Mouse (Mus musculus) yolk sac, embryonic 10.5 days (tissue): ENCODE data around the gene Ccdc124.

Experiments used
- DNase-seq: peaks from one replicate; pipeline ENCODE4 v3.0.0-alpha.2; 2017; ENCODE audit warnings: low spot score

The Ccdc124 gene

GRCm38 (mm10) chr8:70869601-70870041 is 4.1 kb downstream of the Ccdc124 start:
- peak; percentile 60 for DNase-seq

DNA sequence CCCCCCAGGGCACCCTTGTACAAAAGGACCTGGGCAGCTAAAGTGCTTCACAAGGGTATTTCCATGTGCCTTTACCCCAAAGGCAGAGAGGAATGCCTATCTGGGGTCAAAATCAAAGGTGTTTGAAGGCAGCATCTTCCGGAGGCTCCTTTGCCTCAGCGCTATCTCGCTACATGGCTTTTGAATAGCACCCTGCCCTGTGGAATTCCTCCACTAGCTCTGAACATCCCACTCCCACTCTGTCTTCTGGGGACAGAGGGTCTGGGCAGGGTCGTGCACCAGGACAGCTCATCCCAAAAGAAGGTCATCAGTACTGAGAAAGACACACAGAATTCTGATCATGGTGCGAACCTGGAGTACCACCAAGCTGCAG is 4.5 kb downstream of the Ccdc124 start:
- DNase-seq: no peak

- DNase-seq: peak; percentile 72
These were observed 5.1 kb downstream of the Ccdc124 start for GRCm38 (mm10) chr8:70868559-70869198.

GRCm38 (mm10) chr8:70866566-70866965 is 7.2 kb downstream of the Ccdc124 start:
- no peak for DNase-seq

DNA sequence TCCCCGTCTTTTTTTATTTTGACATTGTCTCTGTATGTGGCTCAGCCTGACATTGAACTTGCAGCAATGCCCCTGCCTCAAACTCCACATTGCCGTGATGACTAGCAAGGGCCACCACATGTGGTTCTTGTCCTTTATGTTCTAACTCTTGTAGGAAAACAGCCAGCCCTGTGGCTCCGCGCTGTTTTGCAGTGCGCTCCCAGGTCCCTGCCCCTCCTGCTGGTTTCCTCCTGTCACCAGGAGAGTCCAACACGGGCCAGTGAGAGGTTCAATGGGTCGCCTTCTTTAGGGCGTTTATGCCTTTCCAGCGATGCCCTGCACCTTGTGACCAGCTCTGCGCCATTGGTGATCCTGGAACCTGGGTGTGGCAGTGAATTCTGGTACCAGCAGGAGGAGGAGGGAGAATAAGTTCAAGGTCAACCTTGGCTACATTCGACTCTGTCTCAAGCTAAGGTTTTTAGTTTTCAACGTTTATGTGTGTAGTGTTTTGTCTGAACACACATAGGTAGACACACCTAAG is 7.7 kb downstream of the Ccdc124 start:
- no peak for DNase-seq

DNA sequence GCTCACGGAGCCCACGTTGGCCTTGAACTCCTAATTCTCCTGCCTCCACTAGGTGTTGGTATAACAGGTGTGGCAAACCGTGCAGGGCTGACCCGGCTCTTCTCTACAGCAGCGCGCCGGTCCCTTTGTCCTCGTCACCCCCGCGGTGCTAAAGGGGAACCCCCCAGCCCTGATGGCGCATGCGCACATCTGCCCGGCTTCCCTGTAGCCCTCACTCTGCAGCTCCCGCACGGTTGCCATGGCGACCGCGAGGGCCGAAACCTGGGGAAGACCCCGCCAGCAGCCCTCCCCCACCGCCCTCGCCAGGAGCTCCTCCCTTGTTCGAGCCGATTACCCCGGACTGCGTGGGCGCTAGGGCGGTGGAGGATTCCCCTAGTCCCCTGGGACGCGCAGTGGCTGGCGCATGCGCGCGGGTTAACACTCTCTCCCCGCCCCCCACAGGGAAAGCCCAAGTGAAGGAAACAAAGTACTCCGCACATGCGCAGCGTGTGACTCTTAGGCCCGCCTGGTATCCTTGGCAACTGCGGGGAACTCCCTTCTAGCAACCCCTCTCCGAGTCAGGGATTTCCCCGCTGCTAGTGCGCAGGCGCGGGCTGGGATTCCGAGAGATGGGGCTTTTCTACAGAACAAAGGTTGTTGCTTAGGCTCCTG is 8.3 kb downstream of the Ccdc124 start:
- peak; percentile 99 for DNase-seq

DNA sequence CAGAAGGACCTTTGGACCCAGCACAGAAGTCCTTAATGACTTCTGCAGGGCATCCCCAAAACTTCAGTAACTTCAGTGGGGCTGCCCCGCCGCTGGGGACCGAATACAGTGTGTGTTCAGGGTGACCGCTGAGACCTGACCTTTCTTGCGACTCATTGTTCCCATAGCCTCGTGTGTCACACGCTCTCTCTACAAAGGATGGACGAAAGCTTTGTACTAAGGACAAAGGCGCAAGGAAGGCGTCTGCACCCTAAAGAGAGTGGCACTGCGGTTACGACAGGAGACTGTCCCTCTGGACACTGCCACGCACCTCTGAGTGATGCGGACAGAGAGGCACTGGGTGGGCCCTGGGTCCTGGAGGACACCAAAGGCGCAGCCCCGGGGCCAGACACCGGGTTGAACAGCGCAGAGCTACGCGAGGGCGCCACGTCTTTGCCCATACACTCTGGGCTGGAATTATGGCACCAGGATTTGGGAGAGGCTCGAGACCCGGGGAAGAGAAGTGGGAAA is 9.0 kb downstream of the Ccdc124 start:
- DNase-seq: no peak

DNA sequence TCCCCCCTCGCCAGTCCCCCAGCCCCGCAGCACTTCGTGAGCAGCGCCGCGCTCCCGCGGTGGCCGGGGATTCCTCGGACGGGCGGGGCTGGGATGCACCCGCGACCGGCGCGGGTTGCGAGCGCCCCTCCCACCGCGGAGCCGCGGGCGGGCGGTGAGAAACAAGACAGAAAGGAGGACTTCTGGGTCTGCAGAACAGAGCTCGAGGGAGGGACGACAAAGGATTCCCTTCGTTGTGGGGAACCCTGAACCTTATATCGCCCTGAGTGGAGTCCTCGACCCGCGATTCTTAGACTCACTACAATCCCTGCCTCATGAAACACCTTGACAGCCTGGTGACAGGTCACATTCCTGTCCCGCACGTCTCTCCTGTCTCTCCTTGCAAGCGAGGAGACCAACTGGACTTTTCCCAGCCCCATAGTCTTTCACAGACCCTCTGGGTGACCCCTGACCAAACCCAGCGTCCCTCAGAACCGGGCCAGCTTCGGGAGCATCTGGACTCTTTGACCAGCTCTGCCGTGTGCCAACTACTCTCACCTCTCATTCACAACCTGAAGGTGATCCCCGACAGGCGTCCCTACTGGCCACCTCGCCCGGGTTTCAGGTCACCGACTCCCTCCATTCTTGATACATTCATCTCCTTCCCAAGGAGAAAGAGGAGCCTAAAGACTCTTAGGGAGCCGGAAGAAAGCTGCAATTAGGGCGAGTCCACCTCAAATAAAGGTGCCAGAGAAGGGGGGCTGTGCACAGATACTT is 9.6 kb downstream of the Ccdc124 start:
- no peak for DNase-seq

DNA sequence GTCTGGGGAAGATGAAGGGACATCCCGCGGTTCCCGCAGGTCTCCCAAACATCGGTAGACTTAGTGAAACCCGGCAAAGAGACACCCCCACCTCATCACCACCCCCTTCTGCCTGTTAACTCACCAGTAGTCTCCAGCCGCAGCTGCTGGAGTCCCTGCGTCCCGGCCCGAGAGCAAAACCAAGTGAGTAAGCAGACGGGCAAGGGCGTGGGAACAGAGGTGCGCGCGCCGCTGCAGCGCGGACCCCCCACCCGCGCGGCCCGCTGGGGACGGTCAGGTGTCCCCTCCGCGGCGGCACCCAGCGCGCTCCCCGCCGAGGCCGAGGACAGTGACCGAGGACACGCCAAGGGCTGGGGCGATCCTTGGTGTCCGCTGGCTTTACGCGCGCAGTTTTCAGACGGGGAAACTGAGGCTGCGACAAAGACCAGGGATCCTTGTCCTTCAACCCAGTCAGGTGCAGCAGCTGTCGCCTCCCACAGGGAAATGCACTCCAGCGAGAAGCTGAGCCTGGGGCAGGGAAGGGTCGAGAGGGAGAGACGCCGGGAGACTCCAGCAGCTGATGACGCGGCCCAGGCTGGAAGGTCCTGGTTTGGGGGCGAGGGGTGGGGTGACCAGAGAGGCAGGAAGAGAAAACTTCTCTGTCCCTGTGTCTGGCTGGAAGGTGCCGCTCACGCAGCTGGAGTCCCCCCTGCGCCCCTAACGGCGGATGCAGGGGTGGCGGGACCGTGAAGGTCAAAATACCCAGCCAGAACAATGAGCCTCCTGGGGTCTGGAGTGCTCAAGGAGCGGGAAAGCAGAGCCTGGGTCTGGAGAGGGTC is 10.7 kb downstream of the Ccdc124 start, which contains the start of gene Kcnn1:
TSS of gene Kcnn1 (minus strand) at position 435 of the 818 bp plus-strand sequence.
- no peak for DNase-seq

- no peak for DNase-seq
These were observed 16.2 kb downstream of the Ccdc124 start for GRCm38 (mm10) chr8:70857516-70857915.

DNA sequence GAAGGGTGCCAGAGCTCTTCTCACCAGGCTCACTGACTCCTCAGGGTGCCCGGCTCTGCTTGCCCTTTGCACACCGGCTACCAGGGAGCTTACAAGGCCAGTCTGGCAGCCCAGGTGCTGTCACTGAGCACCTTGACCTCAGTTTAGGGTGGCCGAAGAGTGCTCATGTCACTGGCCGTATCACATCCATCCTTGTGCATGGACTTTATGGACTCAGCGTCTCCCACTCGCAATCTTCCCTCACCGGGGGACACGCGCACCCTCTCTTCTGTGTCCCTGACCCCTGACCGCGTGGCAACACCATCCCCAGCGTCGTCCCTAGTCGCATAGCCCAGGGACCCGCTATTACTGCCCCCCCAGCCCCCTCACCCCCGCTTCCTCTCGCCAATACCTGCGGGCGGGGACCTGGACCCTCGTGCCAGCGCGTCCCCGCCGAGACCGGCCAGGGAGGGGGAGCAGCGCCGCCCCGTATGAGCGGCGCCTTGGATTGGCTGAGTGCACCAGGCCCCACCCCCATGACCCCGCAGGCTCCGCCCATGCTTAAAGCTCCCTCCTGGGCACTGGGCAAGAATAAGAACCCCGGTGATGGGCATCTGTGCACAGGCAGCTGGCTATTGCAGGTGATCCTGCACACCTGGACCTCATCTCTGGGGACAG is 17.1 kb downstream of the Ccdc124 start:
- peak; percentile 62 for DNase-seq

DNA sequence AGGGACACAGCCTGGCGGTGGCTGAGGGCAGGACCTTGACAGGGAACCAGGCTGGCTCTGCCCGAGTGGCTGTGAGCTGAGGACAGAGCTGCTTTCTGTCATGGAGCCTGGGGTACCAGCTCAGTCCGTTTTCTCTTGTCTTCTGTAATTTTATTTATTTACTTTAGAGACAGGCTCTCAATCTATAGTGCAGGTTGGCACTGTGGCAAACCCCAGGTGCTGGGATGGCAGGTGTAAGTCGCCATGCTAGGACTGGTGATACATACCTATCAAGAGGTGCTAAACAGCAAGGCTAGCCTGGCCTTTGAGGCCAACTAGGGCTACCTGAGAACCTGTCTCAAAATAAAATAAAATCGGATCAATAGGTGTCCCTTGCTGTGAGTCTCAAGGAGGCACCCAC is 17.7 kb downstream of the Ccdc124 start:
- DNase-seq: no peak

GRCm38 (mm10) chr8:70853863-70854262 is 19.9 kb downstream of the Ccdc124 start:
- DNase-seq: no peak

DNA sequence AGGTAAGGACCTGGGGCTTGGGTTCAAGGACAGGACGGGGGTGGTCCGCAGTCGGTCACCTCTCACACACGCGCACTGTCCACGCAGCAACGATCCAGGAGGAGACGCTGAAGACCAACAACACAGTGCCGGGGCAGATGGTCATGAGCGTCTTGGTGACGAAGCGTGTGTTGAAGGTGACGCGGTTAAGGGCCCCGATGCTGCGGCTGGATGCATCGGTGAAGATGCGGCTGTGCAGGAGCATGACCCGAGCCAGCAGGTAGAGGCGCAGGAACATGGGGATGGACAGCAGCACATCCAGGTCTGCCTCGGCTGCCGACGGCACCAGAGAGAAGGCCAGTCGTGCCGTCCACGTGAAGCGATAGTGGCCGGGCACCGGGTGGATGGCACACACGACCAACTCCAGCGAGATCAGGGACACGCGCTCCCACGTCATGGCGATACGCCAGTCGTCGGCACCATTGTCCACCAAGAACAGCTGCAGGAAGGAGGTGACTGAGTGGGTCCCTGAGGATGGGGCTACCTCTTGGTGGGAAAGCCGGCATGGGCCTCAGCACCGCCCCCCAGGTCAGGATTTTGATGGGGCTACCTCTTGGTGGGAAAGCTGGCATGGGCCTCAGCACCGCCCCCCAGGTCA is 21.0 kb downstream of the Ccdc124 start:
- no peak for DNase-seq

GRCm38 (mm10) chr8:70851837-70852236 is 21.9 kb downstream of the Ccdc124 start:
- DNase-seq: no peak

GRCm38 (mm10) chr8:70850947-70851346 is 22.8 kb downstream of the Ccdc124 start:
- DNase-seq: no peak

DNA sequence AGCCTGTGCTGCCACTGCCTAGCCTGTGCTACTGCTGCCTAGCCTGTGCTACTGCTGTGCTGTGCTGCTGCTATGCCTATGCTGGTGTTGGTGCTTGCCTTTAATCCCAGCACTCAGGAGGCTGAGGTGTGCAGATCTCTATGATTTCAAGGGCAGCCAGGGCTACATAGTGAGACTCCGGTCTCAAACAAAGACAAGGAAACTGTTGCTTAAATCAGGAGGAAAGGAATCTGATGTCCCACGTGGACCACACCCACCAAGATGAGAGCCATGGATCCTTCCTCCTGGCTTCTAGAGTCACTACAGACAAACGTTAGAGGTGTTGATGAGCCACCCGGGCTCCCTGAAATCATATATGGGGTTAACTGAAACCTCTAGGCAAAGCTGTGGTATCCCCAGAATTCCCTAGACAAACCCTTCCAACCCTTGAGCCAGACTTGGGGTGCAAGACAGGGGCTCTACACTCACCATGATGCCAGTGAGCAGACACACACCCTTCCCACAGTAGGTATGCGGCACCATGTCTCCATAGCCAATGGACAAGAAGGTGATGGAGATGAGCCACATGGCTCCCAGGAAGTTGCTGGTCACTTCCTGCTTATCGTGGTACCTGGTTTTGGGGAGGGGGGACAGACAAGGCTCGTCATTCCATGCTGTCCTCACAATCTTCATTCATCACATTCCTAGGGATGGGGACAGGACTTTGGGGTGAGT is 23.4 kb downstream of the Ccdc124 start:
- no peak for DNase-seq

DNA sequence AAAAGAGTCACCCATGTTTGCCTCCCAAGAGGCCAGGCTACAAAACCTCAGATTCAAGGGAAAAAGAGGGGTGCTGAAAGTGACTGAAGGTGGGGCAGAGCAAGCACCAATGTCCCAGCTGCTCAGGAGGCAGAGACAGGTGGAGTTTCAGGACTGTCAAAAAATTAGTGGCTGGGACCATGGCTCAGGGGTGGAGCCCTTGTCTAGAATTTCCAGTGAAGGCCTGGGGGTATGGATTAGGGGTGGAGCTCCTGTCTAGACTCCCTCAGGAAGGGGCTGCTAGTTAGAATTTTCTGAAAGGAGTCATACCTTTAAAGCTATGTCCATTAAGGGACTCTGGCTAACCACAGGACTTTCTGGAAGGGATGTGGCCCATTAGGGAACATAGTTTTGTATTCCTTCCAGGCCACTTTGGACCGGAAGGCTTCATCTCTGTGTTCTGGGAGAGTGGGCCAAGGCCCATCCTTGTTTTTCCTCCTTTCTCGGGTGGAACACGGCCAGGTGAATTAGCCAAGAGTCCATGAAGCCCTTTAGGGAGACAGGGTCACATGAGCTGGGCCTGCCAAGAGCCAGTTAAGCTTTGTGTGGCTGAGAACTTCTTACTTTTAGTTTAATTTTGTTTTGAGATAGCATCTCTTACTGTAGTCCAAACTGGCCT is 24.3 kb downstream of the Ccdc124 start:
- no peak for DNase-seq

- no peak for DNase-seq
These were observed 27.2 kb downstream of the Ccdc124 start for GRCm38 (mm10) chr8:70846371-70847154.
